Mouse (Mus musculus): Measurements from ENCODE around the gene Hadha.

- TF ChIP-seq CTCF (IDR thresholded peaks at IDR 0.05; ENCODE audit: low read depth) (no peak), EP300 (IDR thresholded peaks at IDR 0.05; ENCODE audit: low read depth) (peak; percentile 88)
Observed at GRCm38 (mm10) chr5:30154474-30155394, at the start of gene Hadha, which contains the start of gene Hadhb.
